Mouse (Mus musculus) erythroblast, embryonic 14.5 days (primary cell): ENCODE data around the gene Gm36210.

Experiments
- GATA1 ChIP-seq: IDR thresholded peaks from 2 replicates; pipeline ENCODE4 v1.6.1; 2012; ENCODE audit warnings: low read length, inconsistent platforms, mixed read lengths
- TAL1 ChIP-seq: IDR thresholded peaks from 3 replicates; pipeline ENCODE4 v1.6.1; 2012; ENCODE audit warnings: low read length, inconsistent platforms, mixed read lengths

DNA sequence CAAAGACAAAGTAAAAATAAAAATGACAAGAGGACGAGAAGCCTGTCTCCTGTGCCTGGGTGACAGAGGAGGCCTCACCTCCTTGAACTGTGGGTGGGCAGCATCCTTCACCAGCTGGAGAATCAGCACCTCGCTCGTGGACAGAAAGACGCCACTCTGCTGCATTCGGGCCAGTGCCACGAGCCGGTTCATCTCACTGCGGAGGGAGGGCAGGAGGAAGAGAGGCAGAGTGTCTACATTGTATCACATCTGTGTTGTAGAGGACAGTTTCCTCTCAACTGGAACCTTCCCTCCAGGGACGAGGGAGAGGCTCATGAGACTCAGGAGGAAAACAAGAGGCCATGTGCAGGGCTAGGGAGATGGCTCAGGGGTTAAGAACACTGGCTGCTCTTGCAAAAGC lies 56.9 kb downstream of the Gm36210 start:
- no peak for TF ChIP-seq GATA1
- no peak for TF ChIP-seq TAL1
